Mouse (Mus musculus): ENCODE results near the gene Ttc39b.

DNA sequence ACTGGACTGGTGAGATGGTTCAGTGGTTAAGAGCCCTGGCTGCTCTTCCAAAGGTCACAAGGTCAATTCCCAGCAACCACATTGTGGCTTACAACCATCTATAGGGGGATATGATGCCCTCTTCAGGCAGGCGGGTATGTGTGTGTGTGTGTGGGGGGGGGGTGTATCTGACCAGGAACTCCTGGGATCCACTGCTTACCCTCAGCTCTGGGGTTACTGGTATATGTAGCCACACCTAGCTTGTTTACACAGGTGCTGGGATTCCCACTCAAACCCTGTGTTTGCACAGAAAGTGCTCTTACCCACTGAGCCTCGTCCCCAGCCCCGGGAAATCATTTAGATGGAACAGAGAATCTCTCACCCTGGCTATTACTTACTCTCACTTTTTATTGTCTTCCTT is 13.7 kb upstream of the Ttc39b start:
- TF ChIP-seq CTCF (conservative IDR thresholded peaks at IDR 0.05; ENCODE audit: insufficient read depth, insufficient read length, low read depth, low read length), result no peak
- no peak for TF ChIP-seq POLR2A (IDR thresholded peaks at IDR 0.05; ENCODE audit: low read depth, low read length)
